Mouse (Mus musculus): ENCODE results near the gene F930015N05Rik.

DNA sequence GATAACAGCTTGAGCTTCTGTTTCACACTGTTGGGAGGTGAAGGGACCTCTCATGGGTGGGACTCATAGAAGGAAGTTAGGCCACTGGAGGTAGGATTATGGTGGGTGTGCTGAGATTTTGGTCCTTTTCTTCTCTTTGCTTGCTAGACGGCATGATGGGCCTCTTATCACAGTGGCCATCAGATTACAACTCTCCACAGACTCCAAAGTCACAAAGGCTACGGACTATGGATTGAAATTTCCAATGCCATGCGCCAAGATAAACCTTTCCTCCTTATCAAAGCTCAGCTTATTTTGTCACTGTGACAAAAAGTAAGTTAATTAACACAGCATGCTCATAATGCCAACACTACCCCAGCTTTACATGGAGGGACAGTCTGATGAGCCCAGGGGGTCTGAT, 38.8 kb downstream of the F930015N05Rik start:
- TF ChIP-seq POLR2A (IDR thresholded peaks at IDR 0.05; ENCODE audit: insufficient read length, low read depth) (no peak), MAX (IDR thresholded peaks at IDR 0.05; ENCODE audit: low read depth) (no peak), USF1 (IDR thresholded peaks at IDR 0.05; ENCODE audit: low read depth) (no peak), TCF12 (IDR thresholded peaks at IDR 0.05; ENCODE audit: insufficient read depth, poor library complexity, severe bottlenecking) (no peak), E2F4 (IDR thresholded peaks at IDR 0.05; ENCODE audit: insufficient read depth) (no peak), TCF3 (IDR thresholded peaks at IDR 0.05; ENCODE audit: insufficient read length, low read depth) (no peak), MYOG (IDR thresholded peaks at IDR 0.05; ENCODE audit: control insufficient read depth in 1 of 3, insufficient read depth in 1 of 3, insufficient read length in 2 of 3, low read depth in 2 of 3) (no peak), SRF (IDR thresholded peaks at IDR 0.05; ENCODE audit: control insufficient read depth, insufficient read length, low read depth) (no peak), POLR2AphosphoS2 (IDR thresholded peaks at IDR 0.05; ENCODE audit: insufficient read length, low read depth) (no peak), MYOD1 (IDR thresholded peaks at IDR 0.05; ENCODE audit: control insufficient read depth in 1 of 3, insufficient read length in 2 of 3, low read depth in 2 of 3) (no peak), CEBPB (IDR thresholded peaks at IDR 0.05; ENCODE audit: insufficient read depth, poor library complexity, severe bottlenecking) (no peak)

Data from myocyte (in vitro differentiated cells).